Comparison of ENCODE assay signal across 7 mouse cellular contexts in the genomic region with DNA sequence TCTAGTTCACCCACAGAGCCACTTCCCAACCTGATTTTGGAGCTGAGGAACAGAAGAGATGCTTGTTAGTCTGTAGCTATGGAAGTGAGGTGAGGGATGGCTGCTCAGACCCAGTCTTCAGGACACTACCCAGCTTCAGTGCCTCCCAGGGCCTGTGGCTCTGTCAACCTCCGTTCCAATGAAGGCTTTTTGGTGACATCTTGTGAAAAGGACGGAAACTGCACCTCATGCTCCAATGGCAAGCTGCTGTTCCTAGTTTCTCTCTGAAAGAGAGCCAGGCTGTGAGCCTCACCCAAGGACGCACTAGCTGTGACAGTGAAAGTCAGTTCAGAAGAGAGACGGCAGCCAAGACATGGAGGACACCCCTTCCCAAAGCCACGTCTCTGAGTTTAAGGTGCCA. TPM values are rescaled to one million over a fixed set of nuclear protein-coding genes. Genes with fewer than 3 reads are reported as not detected.
DNase-seq lines count a peak whose midpoint lies in the region; ATAC-seq and TF ChIP-seq lines count a peak whose summit lies in the region.

No protein-coding gene starts in this region.

- no peak overlapping the region for H3K27ac ChIP-seq in kidney, adult 2 months (ENCODE audit: insufficient read depth, low read depth, low read length)
- no peak overlapping the region for H3K27ac ChIP-seq in layer of hippocampus, adult 2 months
- H3K27ac ChIP-seq in forebrain, embryonic 16.5 days (ENCODE audit: low read length) = no peak overlapping the region

- H3K4me3 ChIP-seq in kidney, adult 2 months (ENCODE audit: insufficient read depth, low read depth, low read length) = no peak overlapping the region
- no peak overlapping the region for H3K4me3 ChIP-seq in C2C12 (ENCODE audit: insufficient read depth, poor library complexity, severe bottlenecking)
- no peak overlapping the region for H3K4me3 ChIP-seq in layer of hippocampus, adult 2 months
- no peak overlapping the region for H3K4me3 ChIP-seq in forebrain, embryonic 16.5 days (replicated peaks; ENCODE audit: low read length)

- no peaks in the 10 kb centered on the region; the same call in 1 of the 2 replicates for H3K36me3 ChIP-seq in kidney, adult 2 months (ENCODE audit: control insufficient read depth, insufficient read depth, low read length)
- peaks cover 18% of the 10 kb centered on the region for H3K36me3 ChIP-seq in C2C12 (ENCODE audit: control insufficient read depth, insufficient read depth)
- H3K36me3 ChIP-seq in forebrain, embryonic 16.5 days (ENCODE audit: control insufficient read depth, insufficient read depth) = peaks cover 7% of the 10 kb centered on the region

- no peak for TF ChIP-seq POLR2A in kidney, adult 2 months (IDR thresholded peaks at IDR 0.05; ENCODE audit: low read depth, low read length)

- WGBS in kidney, adult 2 months = 47% methylated on average over 5 of the region's 5 CpGs
- 47% methylated on average over 5 of the region's 5 CpGs for WGBS in forebrain, embryonic 16.5 days

- no peaks in the 10 kb centered on the region for H3K9me3 ChIP-seq in forebrain, embryonic 16.5 days (ENCODE audit: control insufficient read depth, low read length)

- H3K9ac ChIP-seq in forebrain, embryonic 16.5 days (replicated peaks; ENCODE audit: low read depth, low read length) = no peak overlapping the region

- peak; percentile 13 for DNase-seq in kidney, adult 2 months
- DNase-seq in kidney, adult 11 months = no peak
- DNase-seq in Muller cell, postnatal 12 days (ENCODE audit: inconsistent ontology term) = peak; percentile 42
- DNase-seq in layer of hippocampus, adult 2 months (ENCODE audit: low spot score in 2 of 2) = peak; percentile 28 to 58
- DNase-seq in testis, postnatal 14 days (ENCODE audit: low spot score) = peak; percentile 48

- H3ac ChIP-seq in C2C12 (ENCODE audit: control insufficient read depth, insufficient read length, low read depth) = no peak overlapping the region

- no peak overlapping the region for H3K4me2 ChIP-seq in forebrain, embryonic 16.5 days (ENCODE audit: low read length)

- ATAC-seq in forebrain, embryonic 16.5 days = no peak

- TF ChIP-seq CTCF in kidney, adult 2 months (conservative IDR thresholded peaks at IDR 0.05; ENCODE audit: insufficient read depth, insufficient read length, low read depth, low read length) = peak; percentile 51
- peak; percentile 13 for TF ChIP-seq CTCF in C2C12 (IDR thresholded peaks at IDR 0.05; ENCODE audit: control insufficient read depth, insufficient read depth, insufficient read length)
- peak; percentile 75 for TF ChIP-seq CTCF in layer of hippocampus, adult 2 months (conservative IDR thresholded peaks at IDR 0.05)

- H3K27me3 ChIP-seq in kidney, adult 2 months (replicated peaks; ENCODE audit: control insufficient read depth, insufficient read depth, low read length) = no peaks in the 10 kb centered on the region
- H3K27me3 ChIP-seq in C2C12 (ENCODE audit: control insufficient read depth, insufficient read depth, insufficient read length) = no peaks in the 10 kb centered on the region
- H3K27me3 ChIP-seq in forebrain, embryonic 16.5 days (replicated peaks; ENCODE audit: control insufficient read depth, insufficient read depth, low read length) = no peaks in the 10 kb centered on the region

- no peaks in the 10 kb centered on the region for H3K79me2 ChIP-seq in C2C12 (ENCODE audit: control insufficient read depth, insufficient read depth)

- H3K79me3 ChIP-seq in C2C12 (ENCODE audit: low read depth) = no peaks in the 10 kb centered on the region

- H3K4me1 ChIP-seq in kidney, adult 2 months (ENCODE audit: control insufficient read depth, insufficient read depth, low read length) = no peaks in the 10 kb centered on the region
- H3K4me1 ChIP-seq in forebrain, embryonic 16.5 days (replicated peaks; ENCODE audit: control insufficient read depth, insufficient read depth, low read length) = no peaks in the 10 kb centered on the region

TF ChIP-seq in C2C12, 6 proteins besides CTCF, POLR2A, EP300 and RAD21:
- no peak for TF ChIP-seq MYOD1 (IDR thresholded peaks at IDR 0.05; ENCODE audit: control insufficient read depth, insufficient read length, low read depth)
- TF ChIP-seq FOSL1 (IDR thresholded peaks at IDR 0.05; ENCODE audit: insufficient read depth, low read length, poor library complexity, severe bottlenecking) = no peak
- no peak for TF ChIP-seq CEBPB (IDR thresholded peaks at IDR 0.05; ENCODE audit: low read depth)
- TF ChIP-seq MYOG (IDR thresholded peaks at IDR 0.05; ENCODE audit: control insufficient read depth, extremely low read depth, insufficient read length) = no peak
- no peak for TF ChIP-seq MAX (IDR thresholded peaks at IDR 0.05)
- TF ChIP-seq USF1 (IDR thresholded peaks at IDR 0.05; ENCODE audit: low read depth) = no peak

RNA-seq across cellular contexts. Expression of gene 3110082I17Rik, which starts 7.7 kb away (rescaled TPM):
- polyA plus RNA-seq in kidney, adult 2 months (2012; rRNA removed) = 4.8 and 6.0 TPM in 2 replicates
- polyA plus RNA-seq in C2C12 (2012; fragmentation: generic; extraction: Trizol) = 31.4 TPM
- total RNA-seq in layer of hippocampus, adult 2 months (2021) = 10 to 100 TPM; 17.1 to 18.1 TPM
- polyA plus RNA-seq in forebrain, embryonic 16.5 days (2015; fragmentation: Nextera tagmentation; extraction: Ambion mirVana) = 21.4 and 22.7 TPM in 2 replicates

RNA-seq across cellular contexts. Expression of gene Zfand2a, which starts 16.4 kb away (rescaled TPM):
- 11.8 and 12.4 TPM in 2 replicates for polyA plus RNA-seq in kidney, adult 2 months (2012; rRNA removed)
- 23.6 TPM for polyA plus RNA-seq in C2C12 (2012; fragmentation: generic; extraction: Trizol)
- 10 to 100 TPM; 56.5 to 63.1 TPM for total RNA-seq in layer of hippocampus, adult 2 months (2021)
- 18.8 and 21.4 TPM in 2 replicates for polyA plus RNA-seq in forebrain, embryonic 16.5 days (2015; fragmentation: Nextera tagmentation; extraction: Ambion mirVana)

RNA-seq across cellular contexts. Expression of gene Gper1, which starts 45.0 kb away (rescaled TPM):
- 2.7 and 3.8 TPM in 2 replicates for polyA plus RNA-seq in kidney, adult 2 months (2012; rRNA removed)
- polyA plus RNA-seq in C2C12 (2012; fragmentation: generic; extraction: Trizol) = 18.8 TPM
- total RNA-seq in layer of hippocampus, adult 2 months (2021) = 1 to 10 TPM; 2.1 to 2.4 TPM
- polyA plus RNA-seq in forebrain, embryonic 16.5 days (2015; fragmentation: Nextera tagmentation; extraction: Ambion mirVana) = 8.7 and 9.0 TPM in 2 replicates

Comparison
In these comparisons a context has a peak if more than half of its experiments do, and no peak if none do; other contexts are left out.
1. CTCF ChIP-seq: peak in every context shown above with its lines; median percentile 75 in layer of hippocampus, adult 2 months; 51 in kidney, adult 2 months; 13 in C2C12.